Mouse (Mus musculus): ENCODE measurements at regions not wholly inside any gene's neighbourhood (a gene's known extent, or its start where the extent isn't known, plus 50 kb on each side); places are given as distances from the start of the nearest gene placed in this dataset.
"Not testable (repeated sequence)": the region's sequence is repeated elsewhere in the genome, so short reads cannot be mapped to it uniquely, and the experiment has no call there.

- not testable (repeated sequence) for TF ChIP-seq CTCF (conservative IDR thresholded peaks at IDR 0.05; ENCODE audit: low read length); POU5F1 (IDR thresholded peaks at IDR 0.05; ENCODE audit: borderline replicate concordance, low read length); NANOG (IDR thresholded peaks at IDR 0.05; ENCODE audit: borderline replicate concordance, low read length)
Measured at GRCm38 (mm10) chrX:103067107-103067506, 119.3 kb downstream of the Nap1l2 start.

Data from E14TG2a.4 (cell line).